Mouse (Mus musculus): ENCODE measurements around the gene Serpinb1a.
A peak's percentile ranks its signal among the peaks of the same experiment; 100 is the strongest.

DNA sequence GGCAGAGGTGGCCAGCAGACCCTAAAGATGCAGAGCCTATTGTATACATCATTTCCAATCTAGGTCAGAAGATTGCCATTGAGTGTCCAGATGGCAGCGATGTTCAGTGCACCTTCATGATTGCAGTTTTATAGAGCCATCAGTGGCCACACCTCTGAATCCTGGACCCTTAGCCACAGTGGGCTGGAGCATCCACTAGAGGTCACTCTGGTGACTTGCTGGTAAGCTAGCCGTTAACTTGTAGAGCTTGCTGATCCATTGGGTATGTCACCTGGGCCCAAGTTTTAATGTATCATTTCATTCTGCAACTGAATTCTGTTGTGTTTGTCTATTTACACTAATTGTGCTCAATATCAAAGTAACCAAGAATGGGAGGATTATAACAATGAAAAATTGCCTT is 14.6 kb upstream of the Serpinb1a start:
- TF ChIP-seq POLR2A (IDR thresholded peaks at IDR 0.05; ENCODE audit: extremely low read depth, insufficient read depth, low read length) (no peak), CTCF (IDR thresholded peaks at IDR 0.05; ENCODE audit: low read depth, low read length) (peak; percentile 18; the same call in 1 of the 2 replicates)
